Mouse (Mus musculus): ENCODE measurements at regions not wholly inside any gene's neighbourhood (a gene's known extent, or its start where the extent isn't known, plus 50 kb on each side); places are given as distances from the start of the nearest gene placed in this dataset.

- in situ Hi-C loops (cut with MboI; ENCODE audit: unreplicated experiment in 2 of 2): no loop called here
Measured at GRCm38 (mm10) chr6:117652917-117653316, 188.1 kb upstream of the Zfp637 start.

GRCm38 (mm10) chr6:117653886-117654425 lies 187.0 kb upstream of the Zfp637 start:
- in situ Hi-C loops (cut with MboI; ENCODE audit: unreplicated experiment in 2 of 2): no loop called here

GRCm38 (mm10) chr6:117655986-117656385 lies 185.0 kb upstream of the Zfp637 start:
- in situ Hi-C loops (cut with MboI; ENCODE audit: unreplicated experiment in 2 of 2): no loop called here

DNA sequence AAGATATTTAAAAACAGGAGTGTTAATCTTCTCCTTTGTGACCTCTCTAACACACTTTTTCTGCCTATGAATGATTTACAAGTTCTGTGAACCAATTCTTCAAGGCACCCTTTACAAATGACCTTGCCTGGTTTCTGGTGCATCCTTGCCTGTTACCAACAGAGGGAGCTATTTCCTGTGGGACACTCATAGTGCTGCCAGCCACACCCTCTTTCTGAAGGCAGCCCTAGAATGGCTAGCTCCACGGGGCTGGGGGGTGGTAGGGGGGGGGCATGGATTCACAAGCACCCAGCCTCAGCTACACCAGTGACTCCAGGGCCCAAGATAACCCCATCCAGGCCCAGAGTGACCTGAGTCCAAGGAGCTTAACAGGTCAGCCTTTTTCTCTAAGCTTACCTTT lies 180.4 kb upstream of the Zfp637 start:
- in situ Hi-C loops (cut with MboI; ENCODE audit: unreplicated experiment in 2 of 2): no loop called here

- in situ Hi-C loops (cut with MboI; ENCODE audit: unreplicated experiment in 2 of 2): no loop called here
Measured at GRCm38 (mm10) chr6:117662635-117663034, 178.3 kb upstream of the Zfp637 start.

- in situ Hi-C loops (cut with MboI; ENCODE audit: unreplicated experiment in 2 of 2): no loop called here
Measured at GRCm38 (mm10) chr6:117670337-117670736, 170.6 kb upstream of the Zfp637 start.

DNA sequence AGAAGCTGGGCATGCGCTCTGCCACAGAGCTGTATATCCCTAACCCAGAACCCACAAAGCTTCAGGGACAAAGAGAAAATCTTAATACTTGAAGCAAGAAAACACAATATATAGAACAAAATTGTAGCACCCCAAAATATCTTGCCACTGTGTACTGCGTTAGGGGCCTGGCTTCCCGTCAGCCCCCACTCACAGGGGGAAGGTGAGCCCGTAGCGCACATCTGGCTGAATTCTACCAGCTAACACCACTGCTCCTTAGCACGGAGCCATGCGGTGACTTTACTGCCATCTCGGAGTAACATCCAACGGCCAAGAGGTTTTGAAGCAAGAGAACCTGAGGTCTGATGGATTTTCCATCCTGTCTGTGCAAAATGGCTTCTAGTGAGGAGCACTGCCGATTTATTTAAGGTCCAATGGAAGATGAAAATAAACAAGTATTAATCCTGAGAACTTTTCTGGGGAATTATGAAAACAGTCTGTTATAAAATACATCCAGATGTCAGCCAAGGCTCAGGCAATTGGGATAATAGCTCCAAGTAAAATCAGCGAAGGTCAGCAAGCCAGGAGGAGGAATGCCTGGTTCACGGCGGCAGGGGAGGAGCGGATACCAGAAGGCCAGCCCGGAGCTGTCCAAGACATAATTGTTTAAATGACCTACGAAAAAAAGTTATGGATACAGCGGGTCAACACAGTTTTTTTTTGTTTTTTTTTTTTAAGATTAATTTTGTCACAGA lies 170.0 kb upstream of the Zfp637 start:
- in situ Hi-C loops (cut with MboI; ENCODE audit: unreplicated experiment in 2 of 2): no loop called here

DNA sequence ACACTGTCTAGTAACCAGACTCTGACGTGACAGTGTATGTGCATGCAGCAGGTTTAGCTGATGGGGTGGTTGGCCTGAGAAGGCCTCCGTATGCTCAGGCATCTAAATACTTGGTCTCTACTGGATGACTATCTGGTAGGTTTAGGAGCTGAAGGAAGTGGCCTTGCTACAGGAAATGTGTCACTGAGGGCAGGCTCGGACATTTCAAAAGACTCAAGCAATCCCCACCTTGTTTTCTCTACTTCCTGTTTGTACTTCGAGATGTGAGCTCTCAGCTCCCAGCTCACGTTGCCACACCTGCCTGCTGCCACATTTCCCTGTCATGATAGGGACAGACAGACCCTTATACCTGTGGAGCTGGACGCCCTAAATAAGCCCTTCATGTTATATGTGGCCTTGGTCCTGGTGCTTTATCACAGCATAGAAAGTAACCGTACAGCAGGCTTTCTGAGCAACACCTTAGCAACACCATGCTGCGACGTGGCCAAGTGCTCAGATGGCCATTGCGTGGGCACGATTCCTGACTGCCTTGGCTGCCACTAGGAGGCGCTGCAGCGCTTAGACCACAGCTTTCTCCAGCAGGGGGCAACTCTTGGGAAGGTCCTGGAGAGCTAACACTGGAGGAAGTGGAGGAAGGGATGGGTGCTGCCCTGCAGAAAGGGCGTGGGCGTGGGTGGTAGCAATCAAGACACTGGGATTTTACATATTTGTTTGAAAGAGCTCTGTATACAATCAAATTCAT lies 165.8 kb upstream of the Zfp637 start:
- in situ Hi-C loops (cut with MboI; ENCODE audit: unreplicated experiment in 2 of 2): no loop called here

- in situ Hi-C loops (cut with MboI; ENCODE audit: unreplicated experiment in 2 of 2): no loop called here
Measured at GRCm38 (mm10) chr6:117676064-117676821, 164.7 kb upstream of the Zfp637 start.

GRCm38 (mm10) chr6:117677062-117677461 lies 163.9 kb upstream of the Zfp637 start:
- in situ Hi-C loops (cut with MboI; ENCODE audit: unreplicated experiment in 2 of 2): no loop called here

- in situ Hi-C loops (cut with MboI; ENCODE audit: unreplicated experiment in 2 of 2): no loop called here
Measured at GRCm38 (mm10) chr6:117677821-117678220, 163.2 kb upstream of the Zfp637 start.

DNA sequence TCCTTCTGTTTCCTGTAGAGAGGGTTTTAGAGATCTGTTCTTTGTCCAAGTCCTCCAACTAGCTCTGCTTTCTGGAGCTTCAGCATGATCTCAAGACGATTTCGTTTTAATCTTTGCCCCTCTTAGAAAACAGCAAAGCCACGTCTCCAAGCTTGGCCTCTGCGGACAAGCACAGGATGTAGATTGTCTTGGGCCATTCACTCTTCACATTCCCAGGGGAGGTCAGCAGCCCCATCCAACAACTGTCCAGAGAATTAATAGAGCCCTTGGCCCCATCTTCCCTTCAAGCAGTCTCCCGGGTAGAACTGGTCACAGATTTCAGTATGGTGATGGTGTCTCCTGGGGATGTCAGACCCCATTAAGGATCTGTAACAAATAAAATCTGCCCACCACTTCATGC lies 162.7 kb upstream of the Zfp637 start:
- in situ Hi-C loops (cut with MboI; ENCODE audit: unreplicated experiment in 2 of 2): no loop called here

GRCm38 (mm10) chr6:117678877-117679276 lies 162.1 kb upstream of the Zfp637 start:
- in situ Hi-C loops (cut with MboI; ENCODE audit: unreplicated experiment in 2 of 2): no loop called here

DNA sequence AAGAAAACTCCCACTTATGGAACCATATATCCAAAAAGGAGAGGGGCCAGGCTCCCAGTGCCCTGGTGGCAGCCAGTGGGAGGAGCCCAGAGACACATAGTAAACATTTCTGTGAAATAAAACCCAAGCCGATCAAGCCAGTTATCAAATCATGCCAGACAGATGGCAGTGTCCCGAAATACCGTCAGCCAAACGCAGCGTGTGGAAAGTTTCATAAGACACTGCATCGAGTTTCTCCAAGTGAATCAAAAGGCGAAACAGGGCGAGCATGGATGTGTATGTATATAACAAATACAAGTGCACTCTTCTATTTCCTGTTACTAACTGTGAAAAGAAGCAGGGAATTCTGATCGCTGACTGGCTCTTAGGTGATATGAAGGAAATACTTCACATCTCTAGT lies 154.8 kb upstream of the Zfp637 start:
- in situ Hi-C loops (cut with MboI; ENCODE audit: unreplicated experiment in 2 of 2): loop anchor here (10.0 kb wide), 2 partner anchors 501 to 521 kb away; partner anchors contain the start of gene Cxcl12 (in 1 of the 2)

DNA sequence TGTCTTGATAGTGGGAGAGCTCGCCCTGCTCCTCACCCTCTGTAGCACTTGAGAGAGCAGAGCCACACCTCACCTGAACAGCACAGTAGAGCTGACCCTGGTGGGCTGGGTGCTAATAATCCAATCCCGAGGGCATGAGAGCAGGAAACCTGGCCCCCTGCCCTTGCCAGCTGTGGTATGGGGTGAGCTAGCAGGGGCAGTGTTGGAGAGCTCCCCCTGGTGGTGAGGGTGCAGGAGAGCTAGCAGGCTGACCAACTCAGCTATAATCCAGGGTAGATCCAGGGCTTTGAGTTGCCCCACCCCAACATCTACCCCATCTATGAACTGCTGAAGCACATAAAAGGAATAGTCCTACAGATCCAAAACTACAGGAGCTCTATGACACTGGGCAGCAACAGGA lies 153.9 kb upstream of the Zfp637 start:
- in situ Hi-C loops (cut with MboI; ENCODE audit: unreplicated experiment in 2 of 2): loop anchor here (10.0 kb wide), 2 partner anchors 502 to 522 kb away; partner anchors contain the start of gene Cxcl12 (in 1 of the 2)

DNA sequence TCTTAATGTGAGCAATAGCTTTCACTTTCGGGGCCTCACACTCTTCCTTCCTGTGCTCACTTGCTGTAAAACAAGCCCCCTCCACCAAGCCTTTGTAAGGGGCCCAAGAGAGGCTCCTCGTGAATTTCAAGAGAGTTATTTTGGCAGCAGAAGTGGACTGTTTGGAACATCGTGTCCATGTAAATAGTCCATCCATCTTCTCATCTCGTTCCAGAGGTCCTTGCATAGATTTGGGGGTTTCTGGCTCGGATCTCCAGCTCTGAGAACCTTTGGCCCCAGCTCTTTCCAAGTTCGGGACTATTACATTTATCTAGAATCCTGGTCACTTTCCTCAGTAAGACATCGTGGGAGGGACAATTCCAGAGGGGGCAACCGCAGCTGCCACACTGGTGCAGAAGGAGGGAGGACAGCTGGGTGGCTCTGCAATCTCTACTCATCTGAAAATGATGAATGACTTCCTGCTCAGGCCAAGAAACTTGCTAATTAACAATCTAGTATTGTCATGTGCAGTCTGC lies 152.3 kb upstream of the Zfp637 start:
- in situ Hi-C loops (cut with MboI; ENCODE audit: unreplicated experiment in 2 of 2): loop anchor here (10.0 kb wide), 2 partner anchors 504 to 524 kb away; partner anchors contain the start of gene Cxcl12 (in 1 of the 2)

DNA sequence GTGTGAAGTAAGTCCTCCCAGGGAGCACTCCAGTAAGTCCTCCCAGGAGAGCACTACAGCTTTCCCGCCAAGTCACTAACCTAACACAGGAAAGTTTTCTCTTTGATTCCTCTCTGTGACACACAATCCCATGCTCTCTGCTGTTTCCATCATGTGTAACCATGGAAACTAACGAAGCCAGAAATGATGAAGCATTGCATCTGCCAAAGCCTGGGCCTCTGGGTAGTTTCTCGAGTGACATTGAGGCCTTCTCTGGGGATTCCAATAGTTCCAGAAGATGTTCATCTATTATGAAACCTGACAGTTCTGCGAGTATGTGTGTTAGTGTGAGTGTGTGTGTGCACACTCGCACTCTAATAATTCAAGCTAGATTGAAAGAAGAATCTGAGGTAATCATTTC lies 140.7 kb upstream of the Zfp637 start:
- in situ Hi-C loops (cut with MboI; ENCODE audit: unreplicated experiment in 2 of 2): no loop called here

DNA sequence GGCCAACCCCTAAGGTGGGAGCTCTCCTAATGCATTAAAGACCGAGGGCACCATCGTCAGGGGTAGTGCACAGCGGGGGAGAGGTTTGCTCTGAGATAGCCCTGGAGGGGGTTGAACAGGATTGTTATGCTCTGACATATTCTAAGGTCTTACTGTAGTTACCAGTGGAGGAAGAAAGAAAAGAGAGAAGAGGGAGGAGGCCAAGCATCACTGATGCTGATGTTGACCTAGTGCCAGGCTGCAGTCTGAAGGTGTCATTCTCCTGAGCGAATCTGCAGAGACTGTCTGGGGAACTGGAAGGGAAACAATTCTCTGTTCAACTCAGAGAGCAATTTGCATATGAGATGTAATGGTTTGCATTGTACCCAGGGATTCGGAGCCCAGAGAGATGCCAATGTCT lies 139.4 kb upstream of the Zfp637 start:
- in situ Hi-C loops (cut with MboI; ENCODE audit: unreplicated experiment in 2 of 2): no loop called here

- in situ Hi-C loops (cut with MboI; ENCODE audit: unreplicated experiment in 2 of 2): no loop called here
Measured at GRCm38 (mm10) chr6:117706006-117706405, 135.0 kb upstream of the Zfp637 start.

DNA sequence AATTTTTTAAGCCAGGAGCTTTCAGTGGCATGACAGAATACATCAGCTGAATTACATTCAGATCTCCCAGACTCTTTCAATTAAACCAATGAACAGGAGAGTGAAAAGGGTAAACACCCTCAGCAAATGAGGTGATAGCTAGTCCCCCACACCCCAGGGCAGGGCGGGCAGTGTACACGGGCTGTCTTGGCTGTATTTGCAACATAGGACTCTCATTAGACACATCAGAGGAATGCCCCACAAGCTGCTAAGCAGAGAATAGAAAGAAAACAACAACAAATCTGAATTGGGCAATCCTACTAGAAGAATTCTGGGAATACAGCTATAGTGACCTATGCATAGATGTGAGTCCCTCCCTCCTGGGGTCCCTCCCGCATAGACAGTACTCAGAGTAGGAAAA lies 131.8 kb upstream of the Zfp637 start:
- in situ Hi-C loops (cut with MboI; ENCODE audit: unreplicated experiment in 2 of 2): no loop called here

All from v-Abl transformed pro-B cells (cell line).